Mouse (Mus musculus) cerebellum, adult 2 months (tissue): ENCODE data around the gene Ell2.

Experiments
- CTCF ChIP-seq: fragments of 200-500 bp; IDR thresholded peaks from 2 replicates; pipeline ENCODE4 v1.5.1; 2011; ENCODE audit warnings: low read depth, mild to moderate bottlenecking, control low read depth, low read length, moderate library complexity, borderline replicate concordance; ENCODE audit not compliant: insufficient read depth
- POLR2A ChIP-seq: fragments of 200-500 bp; IDR thresholded peaks from 2 replicates; pipeline ENCODE4 v1.6.1; 2011; ENCODE audit warnings: low read length, control low read depth, borderline replicate concordance; ENCODE audit not compliant: insufficient read depth

DNA sequence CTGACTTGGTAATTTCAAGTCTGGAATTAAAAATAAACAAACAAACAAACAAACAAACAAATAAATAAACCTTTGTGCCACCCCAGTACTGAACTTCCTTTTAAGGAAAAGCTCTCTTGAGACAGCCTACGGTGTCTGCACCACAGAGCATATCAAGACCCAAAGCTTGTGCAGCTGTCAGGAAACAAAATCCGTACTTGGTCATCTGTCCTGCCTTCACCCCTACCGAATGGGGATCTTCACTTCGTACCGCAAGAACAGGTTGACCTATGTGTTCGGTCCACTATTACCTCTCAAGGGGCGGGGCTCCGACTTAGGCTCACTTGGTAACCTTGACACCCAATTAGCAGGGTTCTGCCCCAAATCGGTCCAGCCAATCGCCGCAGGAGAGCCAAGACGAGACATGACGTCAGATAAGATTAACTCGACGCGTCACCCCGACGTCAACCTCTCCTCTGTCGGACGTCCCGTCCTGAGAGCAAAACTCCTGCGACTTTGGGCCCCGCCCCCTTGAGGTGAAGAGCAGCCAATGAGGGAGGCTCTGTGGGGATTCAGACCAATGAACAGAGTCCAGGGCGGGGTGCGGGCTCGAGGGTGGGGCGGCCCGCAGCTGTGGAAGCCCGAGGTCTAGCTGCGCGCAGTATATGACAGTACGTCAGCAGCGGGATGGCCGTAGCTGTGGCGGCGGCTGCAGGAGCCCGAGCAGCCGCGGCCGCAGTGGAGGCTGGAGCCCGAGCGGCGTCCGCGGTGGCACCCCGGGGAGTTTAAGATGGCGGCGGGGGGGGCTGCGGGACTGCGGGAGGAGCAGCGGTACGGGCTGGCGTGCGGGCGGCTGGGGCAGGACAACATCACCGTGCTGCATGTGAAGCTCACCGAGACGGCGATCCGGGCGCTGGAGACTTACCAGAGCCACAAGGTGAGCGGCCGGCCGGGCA lies 592 bp downstream of the Ell2 start:
- TF ChIP-seq CTCF: no peak
- no peak for TF ChIP-seq POLR2A
